Mouse (Mus musculus): ENCODE data around the gene Osbpl10.
"Not testable (repeated sequence)": the region's sequence is repeated elsewhere in the genome, so short reads cannot be mapped to it uniquely, and the experiment has no call there.

The Osbpl10 gene

DNA sequence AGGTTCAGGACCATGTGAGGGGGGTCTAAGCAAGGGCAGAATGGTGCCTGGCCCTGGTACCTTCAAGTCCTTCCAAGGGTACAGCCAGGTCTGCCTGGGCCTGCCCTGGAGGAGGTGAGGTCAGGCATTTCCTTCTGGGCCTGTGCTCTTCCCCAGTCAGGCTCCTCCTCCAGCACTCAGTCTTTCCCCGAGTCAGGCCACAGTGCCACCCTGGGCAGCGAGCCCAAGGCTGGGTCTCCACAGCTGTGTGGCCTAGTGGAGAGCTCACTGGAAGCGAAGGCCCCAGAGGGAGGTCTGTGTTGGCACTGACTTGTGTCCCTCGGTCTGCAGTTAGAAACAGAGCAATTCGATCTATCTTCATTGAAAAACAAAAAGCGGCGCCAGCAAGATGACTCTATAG, 242.1 kb downstream of the Osbpl10 start:
- DNase-seq (ENCODE audit: low spot score) = no peak

DNA sequence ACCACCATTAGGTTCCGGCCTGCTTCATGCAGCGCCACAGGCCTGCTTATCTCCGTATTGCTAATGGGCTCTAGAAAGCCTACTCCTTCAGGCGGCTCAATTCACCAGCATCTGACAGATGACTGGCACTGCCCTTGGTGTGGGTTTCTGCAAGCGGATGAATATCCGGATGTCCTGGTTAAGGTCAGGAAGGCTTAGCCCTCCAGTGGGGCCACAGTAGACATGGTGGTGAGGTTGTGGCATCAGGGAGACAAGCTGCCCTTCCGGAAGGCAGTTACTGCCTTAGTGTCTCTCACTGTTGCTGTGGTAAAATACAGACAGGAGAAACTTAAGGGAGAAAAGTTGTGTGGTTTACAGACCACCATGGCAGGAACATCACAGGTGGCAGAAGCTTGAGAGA, 242.9 kb downstream of the Osbpl10 start:
- no peak for DNase-seq (ENCODE audit: low spot score)

DNA sequence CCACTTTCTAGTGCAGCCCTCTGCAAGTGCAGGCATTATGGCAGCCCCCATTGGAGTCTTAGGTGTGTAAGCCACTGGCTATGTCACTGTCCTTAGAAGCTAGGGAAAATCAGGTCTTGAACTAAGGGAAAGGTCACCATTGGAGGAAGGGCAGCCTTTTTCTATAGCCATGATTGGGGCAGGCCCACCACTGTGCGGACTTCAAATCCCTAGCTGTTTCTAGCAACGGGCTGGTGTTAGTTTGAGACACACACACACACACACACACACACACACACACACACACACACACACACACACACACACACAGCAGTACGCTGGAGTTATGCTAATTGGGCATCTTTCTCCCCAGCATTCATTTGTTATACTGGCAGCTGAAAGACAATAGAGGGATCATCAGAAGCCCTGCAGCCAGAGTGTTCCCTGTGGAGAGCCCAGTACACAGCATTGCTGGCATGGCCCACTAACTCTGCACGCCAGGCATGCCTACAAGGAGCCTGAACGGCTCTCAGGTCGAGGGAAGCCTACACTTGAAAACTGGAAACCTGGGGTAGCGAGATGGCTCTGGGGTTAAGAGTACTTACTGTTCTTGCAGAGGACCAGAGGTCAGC, 246.5 kb downstream of the Osbpl10 start:
- DNase-seq (ENCODE audit: low spot score) = no peak

DNA sequence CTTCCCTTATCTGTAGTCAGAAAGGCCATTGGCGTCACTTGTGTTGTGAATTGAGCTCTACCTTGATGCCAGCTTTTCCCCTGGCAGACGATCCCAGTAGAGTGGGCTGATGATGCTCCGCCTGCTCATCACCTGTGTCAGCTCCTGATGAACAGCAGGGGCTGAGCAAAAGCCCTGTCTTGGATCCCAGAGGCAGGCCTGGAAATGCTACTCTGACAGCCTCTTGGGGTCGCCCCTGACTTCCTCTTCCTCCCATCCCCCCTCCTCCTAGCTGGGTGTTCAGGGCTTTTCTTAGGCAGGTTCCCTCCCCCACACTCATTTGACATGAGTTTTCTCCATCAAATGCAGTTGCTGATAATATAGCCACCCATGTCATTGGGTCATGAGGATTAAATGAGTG, 250.8 kb downstream of the Osbpl10 start:
- DNase-seq (ENCODE audit: low spot score) = no peak

DNA sequence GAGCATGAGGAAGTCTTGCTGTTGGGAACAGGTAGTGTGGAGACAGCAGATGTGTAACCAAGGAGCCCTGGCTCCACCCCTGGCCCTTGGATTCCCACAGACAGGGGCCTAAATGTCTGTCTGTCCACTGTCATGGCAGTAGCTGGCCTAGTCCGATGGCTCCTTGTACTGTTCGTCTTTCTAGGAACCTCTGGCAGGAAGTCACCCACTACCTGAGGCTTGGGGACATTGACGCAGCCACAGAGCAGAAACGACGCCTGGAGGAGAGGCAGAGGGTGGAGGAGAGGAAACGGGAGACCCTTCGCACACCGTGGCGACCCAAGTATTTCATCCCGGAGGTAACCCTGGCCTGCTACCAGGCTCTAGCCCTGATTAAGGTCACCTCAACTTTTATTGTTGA, 251.3 kb downstream of the Osbpl10 start:
- no peak for DNase-seq (ENCODE audit: low spot score)

DNA sequence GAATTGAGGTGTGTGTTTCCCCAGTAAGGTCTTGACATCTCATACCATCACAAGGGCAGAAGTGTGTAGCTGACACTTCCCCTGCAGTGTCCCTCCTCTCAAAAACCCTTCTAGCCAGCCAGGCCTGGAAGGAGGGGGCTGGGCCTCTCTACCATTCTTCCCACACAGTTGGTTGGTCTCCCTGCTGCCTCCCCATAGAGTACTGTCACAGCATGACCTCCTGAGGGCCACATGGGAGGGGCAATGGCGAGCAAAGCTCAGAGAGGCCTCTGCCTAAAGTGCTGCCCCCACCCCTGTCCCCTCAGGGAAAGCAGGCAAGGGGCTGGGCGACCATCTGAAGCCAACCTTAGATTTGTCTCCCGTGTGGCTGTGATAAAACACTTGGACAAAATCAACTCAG, 251.8 kb downstream of the Osbpl10 start:
- DNase-seq (ENCODE audit: low spot score) = no peak

DNA sequence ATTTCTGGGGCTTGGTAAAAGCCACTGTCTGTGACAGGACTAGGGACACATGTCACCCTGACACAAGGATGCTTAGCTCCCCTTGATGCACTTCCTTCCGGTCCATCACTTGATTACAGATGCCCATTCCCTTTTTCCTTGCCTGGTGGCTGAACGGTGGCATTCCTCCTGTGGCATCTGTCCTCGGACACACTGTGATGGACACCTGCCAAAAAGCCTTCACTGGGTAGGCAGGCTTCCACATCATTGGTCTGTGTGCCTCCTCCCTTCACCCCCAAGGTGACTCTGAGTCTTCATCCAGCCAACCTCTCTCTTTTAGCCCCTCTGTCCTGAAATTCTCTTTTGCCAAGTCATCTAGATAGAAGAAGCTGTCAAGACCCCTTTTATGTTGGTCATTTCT, 253.1 kb downstream of the Osbpl10 start:
- DNase-seq (ENCODE audit: low spot score) = no peak

DNA sequence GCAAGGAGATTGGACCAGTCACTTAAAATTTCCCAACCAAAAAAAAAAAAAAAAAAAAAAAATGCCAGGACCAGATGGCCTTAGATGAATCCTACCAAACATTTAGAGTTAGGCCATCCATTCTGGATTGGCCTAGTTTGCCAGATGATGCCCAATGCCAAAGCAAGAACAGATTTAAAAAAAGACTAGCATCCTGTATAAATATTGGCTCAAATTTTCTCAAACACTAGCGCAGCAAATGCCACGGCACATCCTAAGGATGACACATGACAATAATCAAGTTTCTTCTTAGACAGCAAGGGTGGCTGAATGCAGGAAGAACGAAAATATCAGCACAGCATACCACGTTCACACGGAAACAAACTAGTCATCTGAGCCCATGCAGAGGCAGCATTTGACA, 255.4 kb downstream of the Osbpl10 start:
- DNase-seq (ENCODE audit: low spot score) = no peak

DNA sequence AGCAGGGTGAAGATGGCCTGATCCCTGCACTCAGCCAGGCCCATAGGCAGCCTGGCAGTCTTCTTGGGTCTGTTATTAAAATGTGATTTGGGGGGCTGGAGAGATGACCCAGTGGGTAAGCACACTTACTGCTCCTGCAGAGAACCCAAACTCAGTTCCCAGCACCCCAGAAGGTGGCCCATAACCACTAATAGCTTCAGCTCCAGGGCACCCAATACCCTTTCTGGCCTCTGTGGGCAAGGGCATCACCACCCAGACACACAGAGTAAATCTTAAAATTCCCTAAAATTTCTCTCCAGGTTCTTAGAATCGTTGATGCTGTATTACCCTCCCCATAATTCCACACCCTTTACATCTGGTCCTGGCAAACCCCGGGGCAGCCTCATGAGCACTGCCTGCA, 256.2 kb downstream of the Osbpl10 start:
- no peak for DNase-seq (ENCODE audit: low spot score)

DNA sequence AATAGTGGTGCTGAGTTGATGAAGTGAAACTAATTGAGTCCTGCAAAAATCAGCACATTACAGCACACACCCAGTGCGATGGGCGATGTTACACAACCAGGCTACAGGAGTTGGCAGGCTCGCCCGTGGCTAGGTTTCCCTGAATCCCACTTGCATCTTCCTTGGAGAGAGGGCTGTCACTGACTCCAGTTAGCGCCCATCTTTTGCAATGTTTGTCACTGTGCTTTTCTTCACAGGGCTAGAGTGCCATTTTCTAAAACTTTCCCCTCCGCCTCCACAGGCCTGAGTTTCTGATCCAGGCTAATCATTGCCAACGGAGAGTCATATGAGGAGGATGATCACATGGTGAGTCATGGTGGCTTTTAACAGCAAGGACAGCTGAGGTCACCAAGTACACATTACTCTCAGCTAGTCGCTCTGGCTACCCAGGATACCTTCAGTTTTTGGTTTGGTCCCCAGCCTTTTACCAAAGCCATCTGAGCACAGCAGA, 258.0 kb downstream of the Osbpl10 start:
- DNase-seq (ENCODE audit: low spot score) = no peak

DNA sequence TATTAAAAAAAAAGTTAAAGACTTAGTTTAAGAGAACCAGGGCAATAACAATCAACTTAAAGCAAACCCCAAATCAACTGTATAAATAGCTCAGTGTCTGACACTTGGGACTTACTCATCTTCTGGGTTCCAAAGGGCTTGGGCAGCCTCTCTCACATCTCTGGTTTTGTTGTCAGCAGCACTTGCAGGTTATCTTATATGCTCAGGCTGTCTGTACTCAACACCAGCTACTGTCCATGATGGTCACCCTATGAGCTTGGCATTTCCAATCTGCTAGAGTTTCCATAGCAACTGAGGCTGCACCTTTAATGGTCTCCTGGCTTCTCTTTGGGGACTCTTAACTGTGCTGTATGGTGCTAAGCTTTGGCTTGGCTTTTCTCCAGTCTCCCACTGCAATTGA, 259.6 kb downstream of the Osbpl10 start:
- DNase-seq (ENCODE audit: low spot score) = no peak

DNA sequence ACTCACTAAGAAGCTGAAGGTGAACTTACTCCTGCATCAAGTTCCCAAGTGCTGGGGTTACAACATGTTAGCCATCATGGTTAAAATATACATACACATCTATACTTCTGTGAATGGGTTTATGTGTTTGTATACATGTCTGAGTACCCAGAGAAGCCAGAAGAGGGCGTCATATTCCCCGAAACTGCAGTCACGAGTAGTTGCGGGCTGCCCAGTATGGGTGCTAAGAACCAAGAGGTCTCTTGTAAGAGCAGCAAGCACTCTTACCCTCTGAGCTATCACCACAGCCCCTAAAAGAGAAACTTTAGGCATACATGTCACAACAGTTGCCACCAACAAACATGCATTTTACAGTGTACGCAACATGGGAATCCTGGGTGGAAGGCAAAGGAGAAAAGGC, 261.5 kb downstream of the Osbpl10 start:
- no peak for DNase-seq (ENCODE audit: low spot score)

DNA sequence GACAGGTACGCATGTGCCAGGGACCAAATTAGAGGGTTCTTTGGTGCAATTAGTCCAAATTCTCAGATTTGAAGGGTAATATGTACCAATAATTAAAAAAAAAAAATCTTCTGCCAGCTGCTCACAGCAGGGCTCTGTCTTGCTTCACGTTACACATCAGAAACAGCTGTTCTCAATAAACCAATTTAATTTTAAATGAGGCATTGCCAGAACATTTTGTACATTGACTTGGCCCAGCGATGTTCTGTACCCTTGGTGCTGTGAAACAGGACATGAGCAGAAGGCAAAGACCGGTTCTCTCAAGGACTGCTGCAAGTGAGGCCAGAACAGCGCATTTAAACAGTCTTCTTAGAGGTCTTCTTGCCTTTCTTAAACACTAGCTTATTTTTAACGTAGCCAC, 265.3 kb downstream of the Osbpl10 start:
- no peak for DNase-seq (ENCODE audit: low spot score)

DNA sequence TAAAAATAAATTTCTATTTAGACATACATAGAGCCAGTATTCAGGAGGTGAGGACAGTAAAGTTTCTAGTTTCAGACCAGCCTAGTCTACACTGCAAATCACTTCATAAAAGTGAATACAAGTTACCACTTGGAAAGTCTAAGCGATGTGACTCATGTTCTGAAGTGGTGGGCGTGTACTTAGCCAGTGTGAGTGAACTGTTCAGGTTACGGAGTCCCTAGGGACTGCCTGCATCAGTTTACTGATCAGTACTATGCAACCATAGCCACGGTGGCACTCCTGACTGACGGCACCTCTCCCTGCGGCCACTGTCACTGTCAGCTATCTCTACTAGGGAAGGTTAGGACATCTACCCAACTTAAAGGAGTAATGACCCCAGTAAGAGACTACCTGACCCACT, 266.7 kb downstream of the Osbpl10 start:
- DNase-seq (ENCODE audit: low spot score) = no peak

DNA sequence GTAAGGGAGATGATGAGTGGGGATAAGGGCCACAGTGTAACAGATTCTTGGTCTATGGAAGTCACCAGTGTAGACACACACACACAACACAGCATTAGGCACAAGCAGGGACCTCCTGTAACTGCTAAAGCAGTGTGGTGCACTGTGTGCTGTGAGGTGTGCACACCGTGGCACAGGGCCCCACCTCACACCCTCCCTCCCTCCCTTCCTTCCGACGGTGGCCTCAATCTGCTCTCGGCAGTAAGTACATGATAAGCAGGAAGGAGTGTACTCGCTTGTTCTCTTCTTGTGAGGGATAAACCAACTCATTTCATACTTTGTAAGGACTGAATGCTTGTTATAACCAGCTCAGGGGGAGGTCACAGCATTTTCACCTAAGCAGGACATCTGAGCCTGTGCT, 270.8 kb downstream of the Osbpl10 start:
- DNase-seq (ENCODE audit: low spot score) = no peak

DNA sequence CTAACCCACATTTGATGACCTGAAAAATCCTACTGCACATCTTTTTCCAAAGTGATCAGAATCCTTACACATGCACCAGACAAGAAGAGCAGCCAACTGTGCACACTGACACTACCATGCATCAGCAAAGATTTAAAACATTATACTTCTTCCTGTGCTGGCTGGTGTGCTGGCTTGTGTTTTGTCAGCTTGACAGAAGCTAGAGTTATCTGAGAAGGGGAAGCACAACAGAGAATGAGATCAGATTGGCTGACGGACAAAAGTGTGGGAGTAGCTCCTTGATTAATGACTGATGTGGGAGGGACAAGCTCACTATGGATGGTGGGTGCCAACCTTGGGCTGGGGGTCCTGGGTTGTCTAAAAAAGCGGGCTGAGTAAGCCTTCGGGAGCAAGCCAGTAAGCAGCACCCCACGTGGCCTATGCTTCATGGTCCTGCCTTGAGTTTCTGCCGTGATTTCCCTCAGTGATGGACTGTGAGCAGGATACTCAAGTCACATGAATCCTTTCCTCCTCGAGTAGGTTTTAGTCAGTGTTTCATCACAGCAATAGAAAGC, 279.4 kb downstream of the Osbpl10 start:
- no peak for DNase-seq (ENCODE audit: low spot score)

DNA sequence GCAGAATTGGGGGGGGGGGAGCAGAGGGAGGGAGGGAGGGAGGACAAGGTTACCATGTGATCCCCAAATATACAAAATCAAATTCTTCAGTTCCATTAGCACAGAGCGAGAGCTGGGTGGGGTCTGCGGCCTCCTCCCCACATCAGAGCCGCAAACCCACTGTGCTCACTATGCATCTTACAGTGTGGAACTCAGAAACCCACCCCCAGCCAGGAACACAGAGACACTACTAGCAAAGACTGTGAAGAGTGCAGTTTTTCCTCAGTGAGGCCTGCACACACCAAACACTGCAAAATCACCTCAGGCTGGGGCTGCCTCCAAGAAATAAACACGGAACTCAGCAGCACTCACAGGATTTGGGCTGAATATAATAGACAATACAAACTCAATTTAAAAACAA, 281.5 kb downstream of the Osbpl10 start:
- DNase-seq (ENCODE audit: low spot score) = no peak

DNA sequence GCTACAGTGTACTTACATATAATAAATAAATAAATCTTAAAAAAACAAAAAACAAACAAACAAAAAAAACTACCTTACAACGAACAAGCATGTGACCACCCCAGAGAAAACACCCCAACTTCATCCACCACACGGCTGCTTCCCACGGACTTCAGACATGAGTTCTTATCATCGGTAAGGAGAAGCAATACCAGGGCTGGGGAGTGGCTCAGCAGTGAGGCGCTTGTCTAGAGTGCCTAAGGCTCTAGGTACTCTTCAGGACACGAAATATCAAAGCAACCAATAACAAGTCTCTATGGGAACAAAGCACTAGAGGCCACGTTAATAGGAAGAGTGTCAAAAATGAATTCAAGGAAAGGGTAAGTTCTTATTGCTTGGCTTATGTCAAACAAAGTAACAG, 282.1 kb downstream of the Osbpl10 start:
- no peak for DNase-seq (ENCODE audit: low spot score)

DNA sequence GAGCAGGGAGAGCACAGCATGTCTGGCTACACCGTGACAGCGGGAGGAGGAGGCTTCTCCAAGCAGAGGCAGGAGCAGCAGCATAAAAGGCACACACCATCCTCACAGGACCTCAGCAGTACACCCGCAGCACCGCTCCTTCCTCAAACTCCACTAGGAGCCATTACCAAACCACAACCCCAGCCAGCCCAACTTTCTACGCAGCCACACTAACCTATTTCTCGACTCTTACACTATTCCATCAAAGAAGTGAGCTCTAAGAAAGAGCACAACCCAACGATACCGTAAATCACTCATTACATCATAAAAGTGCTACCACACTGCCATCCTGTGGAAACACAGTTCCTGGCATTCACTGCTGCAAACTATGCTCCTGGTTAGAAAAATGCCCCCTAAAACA, 283.1 kb downstream of the Osbpl10 start:
- DNase-seq (ENCODE audit: low spot score) = no peak

DNA sequence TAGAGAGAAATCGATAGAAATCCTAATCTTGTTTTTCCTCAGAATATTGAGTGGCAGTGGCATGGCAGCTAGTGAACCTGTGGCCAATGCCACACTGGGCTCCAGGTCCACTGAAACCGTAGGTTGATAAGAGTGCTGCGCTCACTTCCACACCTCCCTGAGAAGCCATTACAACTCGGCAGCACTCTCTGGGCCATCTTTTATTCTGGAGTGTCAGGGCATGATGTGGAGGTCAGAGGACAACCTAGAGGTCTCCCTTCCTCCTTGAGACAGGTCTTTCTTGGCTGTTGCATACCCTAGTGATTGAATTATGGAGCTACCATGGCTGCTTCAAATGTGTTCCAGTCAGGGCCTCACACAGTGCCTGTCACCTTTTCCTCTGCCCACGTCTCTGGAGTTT, 283.5 kb downstream of the Osbpl10 start:
- DNase-seq (ENCODE audit: low spot score) = no peak

DNA sequence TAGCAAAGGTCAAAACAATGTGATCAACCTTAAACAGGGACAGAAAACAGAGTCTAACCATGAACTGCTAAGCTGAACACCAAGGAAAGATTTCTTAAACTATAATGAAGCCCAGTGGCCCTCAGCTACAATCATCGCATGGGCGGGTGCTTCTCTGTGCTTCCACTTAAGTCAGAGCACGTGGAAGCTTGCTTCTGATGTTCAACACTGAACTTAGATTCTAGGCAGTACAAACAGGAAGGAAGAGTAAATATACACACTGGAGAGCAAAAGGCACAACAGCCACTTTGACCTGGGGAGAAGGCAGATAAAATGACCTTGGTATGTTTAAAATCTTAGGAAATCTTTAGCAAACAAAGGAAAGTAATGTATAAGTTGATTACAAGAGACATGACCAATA, 293.2 kb downstream of the Osbpl10 start:
- DNase-seq (ENCODE audit: low spot score) = no peak

DNA sequence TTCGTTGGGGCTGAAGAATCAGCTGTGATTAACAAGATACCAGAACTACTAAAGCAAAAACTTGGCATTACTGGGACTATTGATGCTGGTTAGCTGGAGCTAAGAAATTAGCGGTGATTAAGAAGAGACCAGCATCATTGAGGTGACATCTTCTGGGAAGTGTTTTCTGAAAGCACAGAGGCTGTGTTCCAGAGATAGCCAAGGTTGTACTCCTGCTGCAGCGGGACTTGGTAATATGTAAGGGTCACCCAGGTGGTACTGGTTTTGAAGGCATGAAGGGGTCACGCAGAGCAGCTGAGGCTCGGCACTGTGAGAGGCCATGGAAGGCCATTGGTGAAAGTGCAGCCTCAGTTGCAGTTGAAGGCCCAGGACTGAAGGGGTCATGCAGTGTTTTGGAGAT, 294.1 kb downstream of the Osbpl10 start:
- DNase-seq (ENCODE audit: low spot score) = not testable (repeated sequence)

DNA sequence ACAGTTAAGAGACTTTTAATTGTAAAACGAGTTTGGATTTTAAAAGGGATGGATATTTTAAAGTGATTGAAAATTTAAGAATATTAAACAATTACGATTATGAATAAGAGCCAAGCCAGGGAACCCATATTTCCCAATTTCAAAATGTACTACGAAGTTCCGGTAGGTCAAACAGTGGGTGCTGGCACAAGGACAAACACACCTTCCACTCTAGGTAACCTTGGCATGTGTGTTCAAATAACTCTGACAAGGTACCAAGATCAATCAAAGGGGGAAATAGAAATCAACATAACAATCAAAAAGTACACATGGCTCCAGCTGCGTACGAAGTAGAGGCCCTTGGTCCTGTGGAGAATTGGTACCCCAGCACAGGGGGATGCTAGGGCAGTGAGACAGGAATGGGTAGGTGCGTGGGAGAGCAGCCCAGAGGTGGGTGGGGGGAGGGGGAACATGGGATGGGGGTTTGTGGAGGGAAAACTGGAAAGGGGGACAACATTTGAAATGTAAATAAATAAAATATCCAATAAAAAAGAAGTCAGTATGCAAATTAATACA, 294.8 kb downstream of the Osbpl10 start:
- DNase-seq (ENCODE audit: low spot score) = no peak

DNA sequence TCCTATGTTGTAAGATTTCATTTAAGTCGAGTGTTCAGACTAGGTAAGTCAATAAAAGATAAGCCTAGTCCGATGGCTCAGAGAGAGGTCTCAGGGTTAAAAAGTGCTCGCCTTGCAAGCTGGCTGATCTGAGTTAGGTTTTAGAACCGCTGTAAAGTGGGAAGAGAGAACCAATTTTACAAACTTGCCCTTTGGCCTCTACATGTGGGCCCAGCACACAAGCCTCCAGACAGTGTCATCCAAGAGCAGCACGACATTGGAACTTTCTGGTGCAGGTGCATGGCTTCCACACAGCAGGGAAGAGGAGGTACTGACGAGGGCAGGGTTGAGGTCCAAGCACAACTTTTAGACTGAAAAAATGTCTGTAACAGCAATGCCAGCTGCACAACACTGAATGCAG, 296.4 kb downstream of the Osbpl10 start:
- no peak for DNase-seq (ENCODE audit: low spot score)
